Mouse (Mus musculus) kidney, adult 2 months (tissue): ENCODE data around the gene Hoxa9. TPM values are rescaled to one million over a fixed set of nuclear protein-coding genes. Genes with fewer than 3 reads are reported as not detected.

ENCODE experiments used
- DNase-seq: peaks from one replicate; pipeline ENCODE4 v3.0.0; 2021
- H3K27ac ChIP-seq: fragments of 200-500 bp; 2 replicates; pipeline ENCODE4 v1.5.1; 2012; ENCODE audit warnings: low read depth, low read length, control low read depth, inconsistent platforms; ENCODE audit not compliant: insufficient read depth
- H3K27me3 ChIP-seq: fragments of 200-500 bp; replicated peaks from 2 replicates; pipeline ENCODE4 v1.6.1; 2012; ENCODE audit warnings: mild to moderate bottlenecking, moderate library complexity, low read length, inconsistent platforms; ENCODE audit not compliant: control insufficient read depth, insufficient read depth
- H3K36me3 ChIP-seq: fragments of 200-500 bp; 2 replicates; pipeline ENCODE4 v1.6.1; 2012; ENCODE audit warnings: mild to moderate bottlenecking, moderate library complexity, low read length, inconsistent platforms; ENCODE audit not compliant: control insufficient read depth, insufficient read depth
- H3K4me1 ChIP-seq: fragments of 200-500 bp; 2 replicates; pipeline ENCODE4 v1.6.1; 2011; ENCODE audit warnings: low read length; ENCODE audit not compliant: control insufficient read depth, insufficient read depth
- H3K4me3 ChIP-seq: fragments of 200-500 bp; 2 replicates; pipeline ENCODE4 v1.5.1; 2011; ENCODE audit warnings: mild to moderate bottlenecking, low read depth, low read length, control low read depth; ENCODE audit not compliant: insufficient read depth
- CTCF ChIP-seq: fragments of 200-500 bp; conservative IDR thresholded peaks from 2 replicates; pipeline ENCODE4 v1.5.1; 2011; ENCODE audit warnings: low read depth, mild to moderate bottlenecking, control low read depth, low read length, moderate library complexity, mixed read lengths; ENCODE audit not compliant: insufficient read depth, insufficient read length
- POLR2A ChIP-seq: fragments of 200-500 bp; IDR thresholded peaks from one replicate; pipeline ENCODE4 v1.6.1; 2011; ENCODE audit warnings: low read depth, low read length, control low read depth
- WGBS: fragments of 180-500 bp; shearing (Covaris S2); methylation state at CpG from one replicate; pipeline ENCODE4 v1.1.7; 2018; 5-methylcytosine and 5-hydroxymethylcytosine counted together
- polyA plus RNA-seq: library from polyadenylated mRNA; depleted of rRNA; stranded (reverse); fragments of >200 nt; gene quantifications from 2 replicates; pipeline ENCODE4 v1.2.3, GENCODE M21; 2012

The Hoxa9 gene
- polyA plus RNA-seq, 1 experiment, result 36.0 TPM

DNA sequence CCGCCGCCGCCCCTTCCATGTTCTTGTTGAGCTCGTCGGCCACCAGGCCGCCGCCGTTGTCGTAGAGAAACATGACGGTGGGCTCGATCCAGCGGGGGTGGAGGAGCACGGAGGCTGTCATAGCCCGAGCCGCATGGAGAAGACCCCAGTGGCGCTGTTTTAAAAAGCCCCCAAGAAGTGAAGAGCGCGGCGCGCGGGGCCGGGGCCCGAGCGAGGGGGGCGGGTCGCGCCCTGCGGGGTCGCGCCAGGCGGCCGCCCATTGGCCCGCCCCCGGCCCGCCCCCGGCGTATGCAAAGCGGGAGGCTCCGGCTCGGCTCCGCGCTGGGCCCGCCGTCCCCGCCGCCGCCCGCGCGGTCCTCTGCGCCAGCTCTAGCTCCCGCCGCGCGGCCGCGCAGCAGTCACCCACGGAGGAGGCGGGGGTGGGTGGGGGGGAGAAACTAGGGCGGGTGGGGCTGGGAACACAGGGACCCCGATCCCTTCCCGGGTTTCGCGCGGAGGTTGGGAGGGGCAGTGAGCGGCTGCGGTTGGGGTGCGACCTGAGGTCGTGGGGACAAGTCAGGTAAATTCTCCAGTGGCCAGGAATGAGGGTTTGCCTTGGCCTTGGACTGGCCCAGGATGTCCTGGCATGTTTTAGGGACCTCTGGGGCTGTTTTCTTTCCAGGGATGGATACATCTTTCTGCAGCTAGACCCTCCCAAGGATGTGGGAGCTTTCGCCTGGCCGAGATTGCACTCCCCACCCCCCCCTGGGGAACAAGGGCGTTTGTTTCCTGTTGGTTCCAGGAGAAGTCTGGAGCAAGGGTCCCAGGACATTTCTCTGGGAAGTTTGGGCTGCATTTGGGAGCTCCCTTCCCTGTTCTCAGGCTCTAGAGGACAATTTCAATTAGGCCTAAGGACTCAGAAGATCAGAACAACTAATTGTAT lies 30.0 kb upstream of the Hoxa9 start, which contains the start of gene Hoxa13:
TSS of gene Hoxa13 (minus strand) at position 227 of the 922 bp plus-strand sequence.
- Histone ChIP-seq H3K4me3 (no peak within 1 kb of the TSS), H3K27ac (no peak within 1 kb of the TSS), H3K27me3 (peaks cover 32% of the 10 kb centered on the region), H3K4me1 (no peaks in the 10 kb centered on the region), H3K36me3 (no peaks in the 10 kb centered on the region)
- 2% methylated on average over 61 of the region's 72 CpGs for WGBS
- TF ChIP-seq CTCF (no peak), POLR2A (no peak)
- DNase-seq, result no peak

DNA sequence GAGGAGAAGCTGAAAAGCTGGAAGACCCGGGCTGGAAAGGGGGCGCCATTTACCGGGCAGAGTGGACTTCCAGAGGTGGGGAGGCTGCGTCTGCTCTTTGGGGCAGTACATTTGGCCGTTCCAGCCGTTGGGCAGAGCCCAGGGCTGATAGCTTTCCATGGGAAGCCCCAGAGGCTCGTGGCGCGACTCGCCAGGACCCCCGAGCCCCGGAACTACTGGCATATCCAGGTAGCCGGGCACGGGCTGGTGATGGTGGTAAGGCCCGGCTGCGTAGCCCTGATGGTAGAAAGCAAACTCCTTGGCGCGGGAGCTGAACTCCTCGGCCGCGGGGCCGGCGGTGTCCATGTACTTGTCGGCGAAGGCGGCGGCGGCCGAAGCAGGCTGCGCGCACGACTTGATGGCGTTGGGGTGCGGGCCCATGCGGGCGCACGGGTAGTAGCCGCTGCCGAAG lies 28.9 kb upstream of the Hoxa9 start:
- H3K36me3 ChIP-seq, result no peaks in the 10 kb centered on the region
- H3K4me3 ChIP-seq, result no peak overlapping the region
- H3K27me3 ChIP-seq, result peaks cover 29% of the 10 kb centered on the region
- no peaks in the 10 kb centered on the region for H3K4me1 ChIP-seq
- WGBS, result 3% methylated on average over 39 of the region's 39 CpGs
- no peak overlapping the region for H3K27ac ChIP-seq
- DNase-seq, result peak; percentile 26
- TF ChIP-seq CTCF (no peak), POLR2A (no peak)

DNA sequence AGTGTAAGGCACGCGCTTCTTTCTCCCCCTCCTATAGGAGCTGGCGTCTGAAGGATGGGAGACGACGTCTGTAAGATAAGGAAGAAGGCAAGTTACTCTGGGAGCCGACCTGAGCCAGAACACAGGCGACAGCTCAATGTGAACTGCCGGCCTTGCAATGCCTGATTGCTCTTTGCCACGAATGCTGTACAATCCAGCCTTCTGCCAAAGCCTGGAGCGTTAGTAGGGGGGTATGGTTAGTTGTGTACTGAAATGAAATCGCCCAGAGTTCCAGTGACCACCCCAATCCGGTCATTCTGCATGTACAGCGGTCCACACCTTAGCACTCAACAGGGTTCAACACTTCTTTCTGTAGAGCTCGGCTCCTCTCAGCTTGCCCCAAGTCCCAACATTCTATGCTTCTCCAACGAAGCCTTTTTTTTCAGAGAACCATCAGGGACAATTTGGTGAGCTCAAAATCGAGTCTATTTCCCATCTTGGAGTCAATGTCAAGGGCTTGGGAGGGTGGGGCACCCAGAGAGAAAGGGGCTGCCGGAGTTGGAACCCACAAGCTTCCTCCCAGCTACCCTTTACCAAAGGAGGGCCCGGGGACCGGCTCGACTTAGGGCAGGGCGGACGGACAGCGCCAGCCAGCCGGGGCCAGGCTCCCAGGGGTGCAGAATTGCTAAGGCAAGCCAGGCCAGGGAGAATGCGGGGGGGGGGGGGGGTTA lies 28.3 kb upstream of the Hoxa9 start:
- no peak for DNase-seq
- no peaks in the 10 kb centered on the region for H3K36me3 ChIP-seq
- H3K27me3 ChIP-seq, result peaks cover 25% of the 10 kb centered on the region
- H3K27ac ChIP-seq, result no peak overlapping the region
- WGBS, result 5% methylated on average over 25 of the region's 25 CpGs
- no peak for TF ChIP-seq POLR2A
- TF ChIP-seq CTCF, result no peak
- no peaks in the 10 kb centered on the region for H3K4me1 ChIP-seq
- no peak overlapping the region for H3K4me3 ChIP-seq

DNA sequence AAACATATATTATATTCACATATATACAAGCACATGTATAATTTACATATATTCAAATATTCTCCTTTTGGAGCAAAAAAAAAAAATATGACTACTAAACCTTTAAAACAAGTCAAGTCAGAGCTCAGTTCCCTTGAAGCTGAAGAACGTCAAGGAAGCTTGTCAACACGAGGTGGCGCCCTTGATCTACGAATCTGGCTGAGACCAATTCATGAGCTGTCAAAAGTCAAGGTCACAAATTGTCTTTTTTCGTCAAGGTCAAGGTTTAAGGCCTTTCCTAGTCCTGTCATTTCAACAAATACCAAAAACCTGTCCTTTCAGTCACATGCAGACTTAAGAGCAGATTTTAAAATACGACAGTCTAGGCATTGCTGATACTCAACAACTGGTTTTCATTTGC lies 26.1 kb upstream of the Hoxa9 start:
- 2% methylated on average over 6 of the region's 6 CpGs for WGBS
- Histone ChIP-seq H3K27me3 (peaks cover 23% of the 10 kb centered on the region), H3K4me1 (no peaks in the 10 kb centered on the region), H3K4me3 (no peak overlapping the region), H3K36me3 (no peaks in the 10 kb centered on the region), H3K27ac (no peak overlapping the region)
- peak; percentile 90 for TF ChIP-seq CTCF
- TF ChIP-seq POLR2A, result no peak
- DNase-seq, result peak; percentile 88

GRCm38 (mm10) chr6:52253511-52254500 lies 22.9 kb upstream of the Hoxa9 start:
- Histone ChIP-seq H3K27ac (no peak overlapping the region), H3K4me1 (no peaks in the 10 kb centered on the region), H3K27me3 (peaks cover 5% of the 10 kb centered on the region; the same call in 1 of the 2 replicates), H3K36me3 (no peaks in the 10 kb centered on the region), H3K4me3 (no peak overlapping the region)
- TF ChIP-seq CTCF (no peak), POLR2A (no peak)
- peak; percentile 37 for DNase-seq
- WGBS, result 13% methylated on average over 59 of the region's 59 CpGs

- Histone ChIP-seq H3K36me3 (no peaks in the 10 kb centered on the region), H3K4me1 (no peaks in the 10 kb centered on the region), H3K27ac (no peak overlapping the region), H3K27me3 (peaks cover 5% of the 10 kb centered on the region; the same call in 1 of the 2 replicates), H3K4me3 (no peak overlapping the region)
- WGBS, result 42% methylated on average over 35 of the region's 35 CpGs
- peak; percentile 4 for DNase-seq
- TF ChIP-seq POLR2A (no peak), CTCF (no peak)
Measured at GRCm38 (mm10) chr6:52252775-52253376, 22.0 kb upstream of the Hoxa9 start.
